Mouse (Mus musculus): ENCODE data around the gene Ctla4.

GRCm38 (mm10) chr1:60902547-60902946 is 15.7 kb downstream of the Ctla4 start:
- TF ChIP-seq CTCF (IDR thresholded peaks at IDR 0.05; ENCODE audit: borderline replicate concordance, control insufficient read depth, extremely low read depth, insufficient read depth, low read length, poor library complexity) = no peak
- TF ChIP-seq POLR2A (IDR thresholded peaks at IDR 0.05; ENCODE audit: control insufficient read depth, extremely low read depth, insufficient read depth, low read length, poor library complexity) = no peak

All from thymus, adult 2 months (tissue).